Mouse (Mus musculus) stomach, postnatal 0 days (tissue): ENCODE measurements around the gene Serpina16. TPM values are rescaled to one million over a fixed set of nuclear protein-coding genes. Genes with fewer than 3 reads are reported as not detected.

ENCODE experiments used
- ATAC-seq: fragments of 200-750 bp; cut with Nextera tagmentation; 2 replicates; pipeline ENCODE4 v1.8.0; 2017; ENCODE audit not compliant: low FRiP score, low TSS enrichment
- DNase-seq: peaks from one replicate; pipeline ENCODE4 v3.0.0-alpha.2; 2016; ENCODE audit warnings: low spot score
- H3K27ac ChIP-seq: fragments of 300-500 bp; sonication (generic); replicated peaks from 2 replicates; pipeline ENCODE4 v1.5.1; 2014; ENCODE audit warnings: mild to moderate bottlenecking, control low read depth
- H3K27me3 ChIP-seq: fragments of 300-500 bp; sonication (generic); 2 replicates; pipeline ENCODE4 v1.6.1; 2014; ENCODE audit warnings: low read length; ENCODE audit not compliant: control insufficient read depth, insufficient read depth
- H3K36me3 ChIP-seq: fragments of 300-500 bp; sonication (generic); 2 replicates; pipeline ENCODE4 v1.6.1; 2014; ENCODE audit warnings: low read length, mixed read lengths; ENCODE audit not compliant: control insufficient read depth, insufficient read depth
- H3K4me1 ChIP-seq: fragments of 300-500 bp; sonication (generic); replicated peaks from 2 replicates; pipeline ENCODE4 v1.6.1; 2014; ENCODE audit warnings: antibody characterized with exemption; ENCODE audit not compliant: control insufficient read depth, insufficient read depth
- H3K4me2 ChIP-seq: fragments of 300-500 bp; sonication (generic); replicated peaks from 2 replicates; pipeline ENCODE4 v1.6.1; 2014; ENCODE audit warnings: low read depth, mild to moderate bottlenecking, control low read depth, moderate library complexity
- H3K4me3 ChIP-seq: fragments of 300-500 bp; sonication (generic); 2 replicates; pipeline ENCODE4 v1.5.1; 2014; ENCODE audit warnings: low read depth, low read length, control low read depth
- H3K9ac ChIP-seq: fragments of 300-500 bp; sonication (generic); 2 replicates; pipeline ENCODE4 v1.6.1; 2014; ENCODE audit warnings: mild to moderate bottlenecking, low read length, control low read depth, mixed read lengths
- H3K9me3 ChIP-seq: fragments of 300-500 bp; sonication (generic); 2 replicates; pipeline ENCODE4 v1.6.1; 2016; ENCODE audit warnings: low read length; ENCODE audit not compliant: control insufficient read depth
- CTCF ChIP-seq: IDR thresholded peaks from 2 replicates; pipeline ENCODE4 v1.5.1; 2016; ENCODE audit warnings: antibody characterized with exemption, low read depth, mild to moderate bottlenecking, moderate library complexity
- EP300 ChIP-seq: optimal IDR thresholded peaks from 2 replicates; pipeline ENCODE3; 2016; ENCODE audit warnings: antibody characterized with exemption
- WGBS: fragments of 180-500 bp; shearing (Covaris S2); extraction: QIAGEN DNeasy Blood & Tissue Kit; methylation state at CpG from one replicate; pipeline ENCODE4 v1.1.7; 2014; 5-methylcytosine and 5-hydroxymethylcytosine counted together
- polyA plus RNA-seq: library from polyadenylated mRNA; unstranded; fragments of >200 nt; fragmentation: Nextera tagmentation; extraction: Ambion mirVana; gene quantifications from 2 replicates; pipeline ENCODE4 v1.2.1, GENCODE M21; 2015

Serpina16 gene
- polyA plus RNA-seq, 1 experiment from 2014 or later: not detected

GRCm38 (mm10) chr12:103695429-103695828 lies 19.5 kb upstream of the Serpina16 start, which contains the start of gene Serpina1f:
TSS of gene Serpina1f (minus strand) at chr12:103695529.
- ATAC-seq (no peak), DNase-seq (no peak)
- no peak within 1 kb of the TSS for H3K9ac ChIP-seq
- H3K4me1 ChIP-seq: no peaks in the 10 kb centered on the region
- 89% methylated on average over 8 of the region's 8 CpGs for WGBS
- no peak within 1 kb of the TSS for H3K27ac ChIP-seq
- no peaks in the 10 kb centered on the region for H3K36me3 ChIP-seq
- H3K27me3 ChIP-seq: no peaks in the 10 kb centered on the region
- H3K4me2 ChIP-seq: no peak within 1 kb of the TSS
- TF ChIP-seq EP300: no peak
- no peak for TF ChIP-seq CTCF
- H3K9me3 ChIP-seq: no peaks in the 10 kb centered on the region
- no peak within 1 kb of the TSS for H3K4me3 ChIP-seq

- Histone ChIP-seq H3K9ac (no peak overlapping the region), H3K36me3 (no peaks in the 10 kb centered on the region), H3K9me3 (no peaks in the 10 kb centered on the region), H3K27me3 (no peaks in the 10 kb centered on the region), H3K4me1 (no peaks in the 10 kb centered on the region), H3K27ac (no peak overlapping the region), H3K4me3 (no peak overlapping the region), H3K4me2 (no peak overlapping the region)
- no peak for DNase-seq
- ATAC-seq: no peak
- TF ChIP-seq CTCF: no peak
- TF ChIP-seq EP300: no peak
- 37% methylated on average over 3 of the region's 3 CpGs for WGBS
Measured at GRCm38 (mm10) chr12:103688221-103688814, 12.4 kb upstream of the Serpina16 start.

- no peaks in the 10 kb centered on the region for H3K36me3 ChIP-seq
- TF ChIP-seq EP300 (no peak), CTCF (no peak)
- H3K27ac ChIP-seq: no peak overlapping the region
Measured at GRCm38 (mm10) chr12:103687021-103687420, 11.1 kb upstream of the Serpina16 start.

GRCm38 (mm10) chr12:103686050-103686449 lies 10.1 kb upstream of the Serpina16 start:
- no peak for DNase-seq
- H3K9ac ChIP-seq: no peak overlapping the region
- WGBS: 58% methylated on average over 3 of the region's 3 CpGs

More at GRCm38 (mm10) chr12:103687021-103687420, 11.1 kb upstream of the Serpina16 start:
- no peaks in the 10 kb centered on the region for H3K27me3 ChIP-seq
- no peaks in the 10 kb centered on the region for H3K9me3 ChIP-seq
- DNase-seq (no peak), ATAC-seq (no peak)
- 30% methylated on average over 7 of the region's 7 CpGs for WGBS
- no peak overlapping the region for H3K4me2 ChIP-seq
- no peaks in the 10 kb centered on the region for H3K4me1 ChIP-seq
- H3K4me3 ChIP-seq: no peak overlapping the region
- H3K9ac ChIP-seq: no peak overlapping the region

GRCm38 (mm10) chr12:103685386-103685785 lies 9.4 kb upstream of the Serpina16 start:
- H3K4me2 ChIP-seq: no peak overlapping the region
- DNase-seq (no peak), ATAC-seq (no peak)
- no peak overlapping the region for H3K4me3 ChIP-seq
- H3K9ac ChIP-seq: no peak overlapping the region
- H3K36me3 ChIP-seq: no peaks in the 10 kb centered on the region
- no peaks in the 10 kb centered on the region for H3K4me1 ChIP-seq
- 37% methylated on average over 3 of the region's 3 CpGs for WGBS
- H3K27ac ChIP-seq: no peak overlapping the region
- TF ChIP-seq EP300: no peak
- no peak for TF ChIP-seq CTCF
- no peaks in the 10 kb centered on the region for H3K9me3 ChIP-seq
- no peaks in the 10 kb centered on the region for H3K27me3 ChIP-seq

More at GRCm38 (mm10) chr12:103686050-103686449, 10.1 kb upstream of the Serpina16 start:
- Histone ChIP-seq H3K9me3 (no peaks in the 10 kb centered on the region), H3K4me3 (no peak overlapping the region), H3K4me2 (no peak overlapping the region), H3K36me3 (no peaks in the 10 kb centered on the region), H3K4me1 (no peaks in the 10 kb centered on the region), H3K27me3 (no peaks in the 10 kb centered on the region), H3K27ac (no peak overlapping the region)
- ATAC-seq: no peak
- TF ChIP-seq CTCF: no peak
- no peak for TF ChIP-seq EP300

- ATAC-seq (no peak), DNase-seq (no peak)
- WGBS: 38% methylated on average over 4 of the region's 4 CpGs
- no peak overlapping the region for H3K9ac ChIP-seq
- no peaks in the 10 kb centered on the region for H3K27me3 ChIP-seq
- no peak overlapping the region for H3K27ac ChIP-seq
- no peak overlapping the region for H3K4me3 ChIP-seq
- H3K4me2 ChIP-seq: no peak overlapping the region
- TF ChIP-seq CTCF (no peak), EP300 (no peak)
- H3K9me3 ChIP-seq: no peaks in the 10 kb centered on the region
- H3K36me3 ChIP-seq: no peaks in the 10 kb centered on the region
- no peaks in the 10 kb centered on the region for H3K4me1 ChIP-seq
Measured at GRCm38 (mm10) chr12:103683775-103684174, 7.8 kb upstream of the Serpina16 start.
